Mouse (Mus musculus): ENCODE measurements around the gene Myof. TPM values are rescaled to one million over a fixed set of nuclear protein-coding genes. Genes with fewer than 3 reads are reported as not detected.

The Myof gene
- total and polyA plus RNA-seq, 3 experiments: 0.30 to 4.1 (median 0.59) TPM

GRCm38 (mm10) chr19:37866994-37867393, 176.4 kb downstream of the Myof start:
- Histone ChIP-seq H3K4me3 (replicated peaks in 1 of 3; ENCODE audit: low read depth in 2 of 3, low read length in 2 of 3, poor library complexity in 1 of 3) (no peak overlapping the region), H3K9me3 (replicated peaks; ENCODE audit: low read length) (no peaks in the 10 kb centered on the region), H3K36me3 (replicated peaks in 1 of 2; ENCODE audit: control insufficient read depth in 1 of 2, insufficient read depth in 1 of 2, low read length in 1 of 2) (no peaks in the 10 kb centered on the region), H3K4me2 (ENCODE audit: insufficient read depth, low read depth, poor library complexity, severe bottlenecking) (no peak overlapping the region), H3K27ac (ENCODE audit: insufficient read depth, low read depth) (no peak overlapping the region), H3K4me1 (ENCODE audit: control insufficient read depth in 1 of 2, insufficient read depth in 2 of 2) (no peaks in the 10 kb centered on the region), H3K9ac (ENCODE audit: insufficient read depth, low read depth) (no peak overlapping the region), H3K27me3 (replicated peaks) (no peaks in the 10 kb centered on the region), H3K79me2 (replicated peaks; ENCODE audit: control insufficient read depth, extremely low read depth, insufficient read depth, poor library complexity, severe bottlenecking) (no peaks in the 10 kb centered on the region)
- dilution Hi-C loops (cut with MboI; ENCODE audit: extremely low pct_ligation_motif_present, extremely low pct_unique_long_range_greater_than_20kb, low sequenced_read_pairs): no loop called here
- DNase-seq (ENCODE audit: extremely low read depth): no peak
- in situ Hi-C loops (cut with MboI; ENCODE audit: low pct_ligation_motif_present, low pct_unique_long_range_greater_than_20kb, low sequenced_read_pairs): no loop called here
- TF ChIP-seq RAD21 (IDR thresholded peaks at IDR 0.05; ENCODE audit: low read depth, low read length) (no peak), JUND (conservative IDR thresholded peaks at IDR 0.05; ENCODE audit: low read depth, low read length) (no peak), ZC3H11A (IDR thresholded peaks at IDR 0.05; ENCODE audit: low read depth, low read length) (no peak), SMC3 (IDR thresholded peaks at IDR 0.05; ENCODE audit: low read depth, low read length) (no peak), NELFE (IDR thresholded peaks at IDR 0.05; ENCODE audit: low read depth, low read length) (no peak), PAX5 (IDR thresholded peaks at IDR 0.05; ENCODE audit: low read length) (no peak)

DNA sequence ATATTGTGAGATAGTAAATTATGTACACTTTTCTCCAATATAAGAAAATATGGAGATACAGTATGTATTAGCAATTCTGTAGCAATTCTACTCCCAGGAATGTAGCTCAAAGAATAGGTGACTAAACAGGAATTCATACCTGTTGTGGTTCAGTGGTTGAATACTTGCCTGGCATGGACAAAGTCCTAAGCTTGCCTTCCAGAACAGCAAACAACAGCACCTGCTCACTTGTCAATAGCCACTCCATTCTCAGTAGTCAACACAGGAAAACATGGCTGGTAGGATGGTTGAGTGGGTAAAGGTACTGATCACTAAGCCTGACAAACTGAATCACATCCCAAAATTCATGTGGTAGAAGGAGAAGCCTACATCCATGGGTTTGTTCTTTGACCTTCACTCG, 182.2 kb downstream of the Myof start:
- no peaks in the 10 kb centered on the region for H3K79me2 ChIP-seq (replicated peaks; ENCODE audit: control insufficient read depth, extremely low read depth, insufficient read depth, poor library complexity, severe bottlenecking)
- TF ChIP-seq ZKSCAN1 (IDR thresholded peaks at IDR 0.05; ENCODE audit: borderline replicate concordance, low read depth, low read length) (no peak), MEF2A (IDR thresholded peaks at IDR 0.05; ENCODE audit: borderline replicate concordance, low read depth, low read length) (no peak), MAZ (IDR thresholded peaks at IDR 0.05; ENCODE audit: low read depth, low read length) (no peak), NELFE (IDR thresholded peaks at IDR 0.05; ENCODE audit: low read depth, low read length) (no peak), SMC3 (IDR thresholded peaks at IDR 0.05; ENCODE audit: low read depth, low read length) (no peak), MXI1 (IDR thresholded peaks at IDR 0.05; ENCODE audit: low read depth, low read length) (no peak), SIN3A (IDR thresholded peaks at IDR 0.05; ENCODE audit: low read length) (no peak), RCOR1 (conservative IDR thresholded peaks at IDR 0.05; ENCODE audit: low read depth, low read length) (no peak)
- dilution Hi-C loops (cut with MboI; ENCODE audit: extremely low pct_ligation_motif_present, extremely low pct_unique_long_range_greater_than_20kb, low sequenced_read_pairs): no loop called here
- DNase-seq (ENCODE audit: extremely low read depth): no peak
- no peak overlapping the region for H3K27ac ChIP-seq (ENCODE audit: insufficient read depth, low read depth)
- no peaks in the 10 kb centered on the region for H3K36me3 ChIP-seq (replicated peaks in 1 of 2; ENCODE audit: control insufficient read depth in 1 of 2, insufficient read depth in 1 of 2, low read length in 1 of 2)
- no peaks in the 10 kb centered on the region for H3K9me3 ChIP-seq (replicated peaks; ENCODE audit: low read length)
- H3K4me1 ChIP-seq (ENCODE audit: control insufficient read depth in 1 of 2, insufficient read depth in 2 of 2): no peaks in the 10 kb centered on the region
- H3K9ac ChIP-seq (ENCODE audit: insufficient read depth, low read depth): no peak overlapping the region
- H3K4me2 ChIP-seq (ENCODE audit: insufficient read depth, low read depth, poor library complexity, severe bottlenecking): no peak overlapping the region
- H3K27me3 ChIP-seq (replicated peaks): no peaks in the 10 kb centered on the region
- in situ Hi-C loops (cut with MboI; ENCODE audit: low pct_ligation_motif_present, low pct_unique_long_range_greater_than_20kb, low sequenced_read_pairs): no loop called here
- no peak overlapping the region for H3K4me3 ChIP-seq (replicated peaks in 1 of 3; ENCODE audit: low read depth in 2 of 3, low read length in 2 of 3, poor library complexity in 1 of 3)

DNA sequence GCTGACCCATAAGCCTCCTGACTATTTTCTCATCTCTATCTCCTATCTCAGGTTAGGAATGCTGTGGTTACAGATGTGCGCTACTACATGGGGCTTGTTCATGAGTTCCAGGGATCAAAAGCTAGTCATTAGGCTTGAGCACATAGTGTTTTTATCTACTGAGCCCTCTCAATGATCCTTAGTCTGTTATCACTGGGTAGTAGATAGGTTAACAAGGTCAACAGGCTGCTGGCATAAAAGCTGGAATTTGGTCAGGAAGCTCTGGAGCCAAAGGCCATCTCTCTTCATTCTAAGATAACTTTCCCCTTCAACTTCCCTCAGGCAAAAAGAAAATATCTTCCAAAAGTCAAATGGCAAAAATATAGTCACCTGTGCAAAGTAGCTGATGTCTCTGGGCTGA, 183.1 kb downstream of the Myof start:
- DNase-seq (ENCODE audit: extremely low read depth): no peak
- H3K4me3 ChIP-seq (replicated peaks in 1 of 3; ENCODE audit: low read depth in 2 of 3, low read length in 2 of 3, poor library complexity in 1 of 3): no peak overlapping the region
- no peaks in the 10 kb centered on the region for H3K9me3 ChIP-seq (replicated peaks; ENCODE audit: low read length)
- dilution Hi-C loops (cut with MboI; ENCODE audit: extremely low pct_ligation_motif_present, extremely low pct_unique_long_range_greater_than_20kb, low sequenced_read_pairs) (no loop called here), in situ Hi-C loops (cut with MboI; ENCODE audit: low pct_ligation_motif_present, low pct_unique_long_range_greater_than_20kb, low sequenced_read_pairs) (no loop called here)
- H3K27ac ChIP-seq (ENCODE audit: insufficient read depth, low read depth): no peak overlapping the region
- no peaks in the 10 kb centered on the region for H3K4me1 ChIP-seq (ENCODE audit: control insufficient read depth in 1 of 2, insufficient read depth in 2 of 2)
- H3K9ac ChIP-seq (ENCODE audit: insufficient read depth, low read depth): no peak overlapping the region
- no peak overlapping the region for H3K4me2 ChIP-seq (ENCODE audit: insufficient read depth, low read depth, poor library complexity, severe bottlenecking)
- H3K36me3 ChIP-seq (replicated peaks in 1 of 2; ENCODE audit: control insufficient read depth in 1 of 2, insufficient read depth in 1 of 2, low read length in 1 of 2): no peaks in the 10 kb centered on the region
- H3K79me2 ChIP-seq (replicated peaks; ENCODE audit: control insufficient read depth, extremely low read depth, insufficient read depth, poor library complexity, severe bottlenecking): no peaks in the 10 kb centered on the region
- TF ChIP-seq MEF2A (IDR thresholded peaks at IDR 0.05; ENCODE audit: borderline replicate concordance, low read depth, low read length) (no peak), SMC3 (IDR thresholded peaks at IDR 0.05; ENCODE audit: low read depth, low read length) (no peak), ETS1 (conservative IDR thresholded peaks at IDR 0.05; ENCODE audit: low read depth, low read length) (no peak), NELFE (IDR thresholded peaks at IDR 0.05; ENCODE audit: low read depth, low read length) (no peak), USF1 (IDR thresholded peaks at IDR 0.05; ENCODE audit: low read depth, low read length) (no peak), BHLHE40 (IDR thresholded peaks at IDR 0.05; ENCODE audit: low read depth, low read length) (no peak), JUN (IDR thresholded peaks at IDR 0.05; ENCODE audit: insufficient read depth, low read depth, low read length) (no peak), NRF1 (IDR thresholded peaks at IDR 0.05; ENCODE audit: low read depth, low read length) (no peak), HCFC1 (IDR thresholded peaks at IDR 0.05; ENCODE audit: low read depth, low read length) (no peak), GABPA (IDR thresholded peaks at IDR 0.05; ENCODE audit: insufficient replicate concordance, low read depth, low read length) (no peak), ZC3H11A (IDR thresholded peaks at IDR 0.05; ENCODE audit: low read depth, low read length) (no peak), ZKSCAN1 (IDR thresholded peaks at IDR 0.05; ENCODE audit: borderline replicate concordance, low read depth, low read length) (no peak), MAZ (IDR thresholded peaks at IDR 0.05; ENCODE audit: low read depth, low read length) (no peak), JUND (conservative IDR thresholded peaks at IDR 0.05; ENCODE audit: low read depth, low read length) (no peak), PAX5 (IDR thresholded peaks at IDR 0.05; ENCODE audit: low read length) (no peak), TCF12 (IDR thresholded peaks at IDR 0.05; ENCODE audit: low read depth, low read length) (no peak), EP300 (IDR thresholded peaks at IDR 0.05; ENCODE audit: low read length) (no peak), POLR2A (IDR thresholded peaks at IDR 0.05; ENCODE audit: low read depth, low read length) (no peak), MAFK (IDR thresholded peaks at IDR 0.05; ENCODE audit: insufficient replicate concordance, low read length) (no peak), KAT2A (IDR thresholded peaks at IDR 0.05; ENCODE audit: insufficient replicate concordance, low read length) (no peak)
- no peaks in the 10 kb centered on the region for H3K27me3 ChIP-seq (replicated peaks)

Measured in CH12.LX (cell line).